Mouse (Mus musculus) myocyte (in vitro differentiated cells): Measurements from ENCODE around the gene Ptpn7. TPM values are rescaled to one million over a fixed set of nuclear protein-coding genes. Genes with fewer than 3 reads are reported as not detected.
A peak's percentile ranks its signal among the peaks of the same experiment; 100 is the strongest.
"Not testable (repeated sequence)": the region's sequence is repeated elsewhere in the genome, so short reads cannot be mapped to it uniquely, and the experiment has no call there.

Source experiments
- H3K27me3 ChIP-seq: one replicate; pipeline ENCODE4 v1.6.1; 2011; ENCODE audit not compliant: control insufficient read depth, insufficient read depth, insufficient read length
- H3K36me3 ChIP-seq: one replicate; pipeline ENCODE4 v1.6.1; 2011; ENCODE audit not compliant: control insufficient read depth, insufficient read depth
- H3K4me2 ChIP-seq: one replicate; pipeline ENCODE4 v1.6.1; 2011; ENCODE audit warnings: low read depth, control low read depth
- H3K4me3 ChIP-seq: one replicate; pipeline ENCODE4 v1.5.1; 2011; ENCODE audit warnings: mild to moderate bottlenecking, control low read depth, moderate library complexity
- H3K79me2 ChIP-seq: one replicate; pipeline ENCODE4 v1.6.1; 2011; ENCODE audit not compliant: control insufficient read depth, insufficient read depth
- H3ac ChIP-seq: one replicate; pipeline ENCODE4 v1.6.1; 2011; ENCODE audit not compliant: control insufficient read depth, insufficient read length
- CEBPB ChIP-seq: IDR thresholded peaks from 2 replicates; pipeline ENCODE4 v1.6.1; 2011; ENCODE audit warnings: mild to moderate bottlenecking, moderate library complexity; ENCODE audit not compliant: poor library complexity, insufficient read depth, severe bottlenecking
- E2F4 ChIP-seq: IDR thresholded peaks from one replicate; pipeline ENCODE4 v1.6.1; 2011; ENCODE audit warnings: mild to moderate bottlenecking, control low read depth, moderate library complexity; ENCODE audit not compliant: insufficient read depth
- MAX ChIP-seq: IDR thresholded peaks from one replicate; pipeline ENCODE4 v1.6.1; 2011; ENCODE audit warnings: low read depth, mild to moderate bottlenecking, control low read depth
- MYOD1 ChIP-seq, 3 experiments: IDR thresholded peaks; one replicate each; pipeline ENCODE4 v1.6.1; 2011; ENCODE audit warnings: control low read depth in 2 of 3, low read depth in 2 of 3, mild to moderate bottlenecking in 2 of 3, moderate library complexity in 1 of 3; ENCODE audit not compliant: insufficient read length in 2 of 3, control insufficient read depth in 1 of 3
- MYOG ChIP-seq, 3 experiments: IDR thresholded peaks; one replicate each; pipeline ENCODE4 v1.6.1; 2011; ENCODE audit warnings: control low read depth in 2 of 3, low read depth in 2 of 3, mild to moderate bottlenecking in 2 of 3; ENCODE audit not compliant: insufficient read length in 2 of 3, control insufficient read depth in 1 of 3, insufficient read depth in 1 of 3
- POLR2A ChIP-seq: IDR thresholded peaks from one replicate; pipeline ENCODE4 v1.6.1; 2011; ENCODE audit warnings: low read depth, mild to moderate bottlenecking, control low read depth, moderate library complexity; ENCODE audit not compliant: insufficient read length
- POLR2AphosphoS2 ChIP-seq: IDR thresholded peaks from one replicate; pipeline ENCODE4 v1.6.1; 2011; ENCODE audit warnings: low read depth, control low read depth; ENCODE audit not compliant: insufficient read length
- REST ChIP-seq: IDR thresholded peaks from one replicate; pipeline ENCODE4 v1.6.1; 2011; ENCODE audit warnings: mild to moderate bottlenecking, control low read depth, moderate library complexity; ENCODE audit not compliant: insufficient read depth, insufficient read length
- SRF ChIP-seq: IDR thresholded peaks from one replicate; pipeline ENCODE4 v1.6.1; 2011; ENCODE audit warnings: low read depth; ENCODE audit not compliant: control insufficient read depth, insufficient read length
- TCF12 ChIP-seq: IDR thresholded peaks from one replicate; pipeline ENCODE4 v1.6.1; 2011; ENCODE audit warnings: mild to moderate bottlenecking, control low read depth; ENCODE audit not compliant: poor library complexity, insufficient read depth, severe bottlenecking
- TCF3 ChIP-seq: IDR thresholded peaks from one replicate; pipeline ENCODE4 v1.6.1; 2011; ENCODE audit warnings: low read depth, control low read depth; ENCODE audit not compliant: insufficient read length
- USF1 ChIP-seq: IDR thresholded peaks from one replicate; pipeline ENCODE4 v1.6.1; 2011; ENCODE audit warnings: low read depth, mild to moderate bottlenecking, control low read depth, moderate library complexity
- polyA plus RNA-seq: library from polyadenylated mRNA; unstranded; fragments of >200 nt; fragmentation: generic; extraction: Trizol; gene quantifications from one replicate; pipeline ENCODE4 v1.2.1, GENCODE M21; 2012; ENCODE audit warnings: missing spikeins

The Ptpn7 gene
- polyA plus RNA-seq, 1 experiment: 0.26 TPM

- Histone ChIP-seq H3K4me2 (peak overlapping the region; percentile 57), H3ac (no peak overlapping the region), H3K79me2 (no peaks in the 10 kb centered on the region), H3K27me3 (no peaks in the 10 kb centered on the region), H3K36me3 (no peaks in the 10 kb centered on the region), H3K4me3 (no peak overlapping the region)
- TF ChIP-seq TCF12 (no peak), CEBPB (no peak), REST (no peak), MAX (no peak), E2F4 (no peak)
Observed at GRCm38 (mm10) chr1:135182975-135183374, 50.5 kb downstream of the Ptpn7 start.

- no peaks in the 10 kb centered on the region for H3K36me3 ChIP-seq
- H3K79me2 ChIP-seq: no peaks in the 10 kb centered on the region
- H3ac ChIP-seq: no peak overlapping the region
- TF ChIP-seq MYOG (IDR thresholded peaks at IDR 0.05; ENCODE audit: control insufficient read depth in 1 of 3, insufficient read depth in 1 of 3, insufficient read length in 2 of 3, low read depth in 2 of 3) (peak in 2 of 3 experiments; percentile 45 to 78), TCF12 (no peak), MYOD1 (IDR thresholded peaks at IDR 0.05; ENCODE audit: control insufficient read depth in 1 of 3, insufficient read length in 2 of 3, low read depth in 2 of 3) (peak in 2 of 3 experiments; percentile 12 to 80)
- no peaks in the 10 kb centered on the region for H3K27me3 ChIP-seq
- peak overlapping the region; percentile 57 for H3K4me2 ChIP-seq
- H3K4me3 ChIP-seq: no peak overlapping the region
Observed at GRCm38 (mm10) chr1:135183448-135183847, 50.9 kb downstream of the Ptpn7 start.

- TF ChIP-seq MYOD1 (IDR thresholded peaks at IDR 0.05; ENCODE audit: control insufficient read depth in 1 of 3, insufficient read length in 2 of 3, low read depth in 2 of 3) (peak in 1 of 3 experiments; percentile 36), POLR2AphosphoS2 (no peak), TCF3 (no peak), REST (no peak), POLR2A (peak; percentile 16), CEBPB (no peak), MYOG (IDR thresholded peaks at IDR 0.05; ENCODE audit: control insufficient read depth in 1 of 3, insufficient read depth in 1 of 3, insufficient read length in 2 of 3, low read depth in 2 of 3) (no peak), USF1 (no peak), TCF12 (no peak)
- Histone ChIP-seq H3K4me2 (peak overlapping the region; percentile 57), H3ac (no peak overlapping the region), H3K27me3 (no peaks in the 10 kb centered on the region), H3K4me3 (no peak overlapping the region), H3K79me2 (no peaks in the 10 kb centered on the region), H3K36me3 (no peaks in the 10 kb centered on the region)
Observed at GRCm38 (mm10) chr1:135183941-135184570, 51.6 kb downstream of the Ptpn7 start.

- H3K79me2 ChIP-seq: no peaks in the 10 kb centered on the region
- TF ChIP-seq MYOD1 (IDR thresholded peaks at IDR 0.05; ENCODE audit: control insufficient read depth in 1 of 3, insufficient read length in 2 of 3, low read depth in 2 of 3) (no peak), POLR2AphosphoS2 (no peak), TCF12 (no peak), E2F4 (no peak), CEBPB (no peak), MYOG (IDR thresholded peaks at IDR 0.05; ENCODE audit: control insufficient read depth in 1 of 3, insufficient read depth in 1 of 3, insufficient read length in 2 of 3, low read depth in 2 of 3) (no peak), POLR2A (no peak), SRF (no peak), USF1 (no peak), MAX (no peak), TCF3 (no peak), REST (no peak)
Observed at GRCm38 (mm10) chr1:135185936-135186335, 53.4 kb downstream of the Ptpn7 start.

GRCm38 (mm10) chr1:135186427-135186826, 53.9 kb downstream of the Ptpn7 start:
- Histone ChIP-seq H3K4me2 (no peak overlapping the region), H3ac (no peak overlapping the region), H3K36me3 (no peaks in the 10 kb centered on the region), H3K79me2 (no peaks in the 10 kb centered on the region), H3K27me3 (no peaks in the 10 kb centered on the region), H3K4me3 (no peak overlapping the region)
- TF ChIP-seq REST (no peak), USF1 (no peak), MYOG (IDR thresholded peaks at IDR 0.05; ENCODE audit: control insufficient read depth in 1 of 3, insufficient read depth in 1 of 3, insufficient read length in 2 of 3, low read depth in 2 of 3) (no peak), MYOD1 (IDR thresholded peaks at IDR 0.05; ENCODE audit: control insufficient read depth in 1 of 3, insufficient read length in 2 of 3, low read depth in 2 of 3) (no peak), POLR2A (no peak), TCF12 (no peak), TCF3 (no peak), POLR2AphosphoS2 (no peak), E2F4 (no peak), CEBPB (no peak), MAX (no peak), SRF (no peak)

More at GRCm38 (mm10) chr1:135185936-135186335, 53.4 kb downstream of the Ptpn7 start:
- Histone ChIP-seq H3K27me3 (no peaks in the 10 kb centered on the region), H3K4me2 (no peak overlapping the region), H3K36me3 (no peaks in the 10 kb centered on the region), H3ac (no peak overlapping the region), H3K4me3 (no peak overlapping the region)

- H3K4me2 ChIP-seq, H3K27me3 ChIP-seq, H3K4me3 ChIP-seq, H3ac ChIP-seq, H3K79me2 ChIP-seq, H3K36me3 ChIP-seq: not testable (repeated sequence)
Observed at GRCm38 (mm10) chr1:135187016-135187415, 54.5 kb downstream of the Ptpn7 start.
